Mouse (Mus musculus): ENCODE measurements around the gene Ccnd3. TPM values are rescaled to one million over a fixed set of nuclear protein-coding genes. Genes with fewer than 3 reads are reported as not detected.

Ccnd3 gene
- polyA plus RNA-seq, 2 experiments: 349 to 520 TPM

DNA sequence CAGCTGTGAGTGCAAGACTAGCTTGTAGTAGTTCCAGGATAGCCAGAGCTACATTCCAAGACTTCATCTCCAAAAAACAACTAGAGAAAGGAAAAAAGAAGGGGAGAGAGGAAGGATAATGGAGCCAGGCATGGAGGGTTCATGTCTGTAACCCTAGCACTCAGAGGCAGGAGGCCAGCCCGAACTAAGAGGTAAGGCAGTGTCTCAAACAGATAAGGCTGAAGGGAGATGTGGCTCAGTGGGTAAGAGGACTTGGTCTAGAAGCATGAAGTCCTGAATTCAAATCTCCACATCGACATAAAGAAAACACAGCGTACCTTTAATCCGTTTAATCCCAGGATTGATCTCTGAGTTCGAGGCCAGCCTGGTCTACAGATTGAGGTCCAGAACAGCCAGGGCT, 27.5 kb downstream of the Ccnd3 start:
- Histone ChIP-seq H3K4me3 (replicated peaks; ENCODE audit: low read length) (no peak overlapping the region), H3K27ac (replicated peaks; ENCODE audit: low read depth, low read length) (no peak overlapping the region), H3K9me3 (ENCODE audit: control insufficient read depth, low read length) (no peaks in the 10 kb centered on the region), H3K9ac (ENCODE audit: low read depth, low read length, severe bottlenecking) (no peak overlapping the region), H3K27me3 (ENCODE audit: control insufficient read depth, insufficient read depth, low read length) (no peaks in the 10 kb centered on the region), H3K4me2 (replicated peaks; ENCODE audit: low read depth, low read length, severe bottlenecking) (no peak overlapping the region), H3K36me3 (ENCODE audit: control insufficient read depth, insufficient read depth, low read length) (no peaks in the 10 kb centered on the region), H3K4me1 (ENCODE audit: control insufficient read depth, insufficient read depth, low read length) (peaks cover 17% of the 10 kb centered on the region)
- TF ChIP-seq POLR2A (IDR thresholded peaks at IDR 0.05; ENCODE audit: borderline replicate concordance, extremely low read depth, insufficient read depth, insufficient read length): no peak
- no peak for DNase-seq (ENCODE audit: low spot score)
- WGBS: 92% methylated on average over 5 of the region's 5 CpGs
- no peak for ATAC-seq (ENCODE audit: low FRiP score, low read depth)

DNA sequence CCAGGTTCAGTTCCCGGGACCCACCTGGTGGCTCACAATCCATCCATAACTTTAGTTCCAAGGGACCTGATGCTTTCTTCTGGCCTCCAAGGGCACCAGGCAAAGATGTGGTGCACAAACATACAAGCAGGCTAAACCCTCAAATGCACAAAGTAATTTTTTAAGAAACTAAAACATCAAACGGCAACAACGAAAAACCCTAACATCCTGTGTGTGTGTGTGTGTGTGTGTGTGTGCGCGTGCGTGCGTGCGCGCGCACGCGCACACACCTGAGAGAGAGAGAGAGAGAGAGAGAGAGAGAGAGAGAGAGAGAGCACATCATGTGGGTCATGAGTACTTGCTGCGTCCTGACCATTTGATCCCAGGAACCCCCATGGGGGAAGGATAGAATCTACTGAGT, 28.8 kb downstream of the Ccnd3 start:
- 92% methylated on average over 13 of the region's 13 CpGs for WGBS
- DNase-seq (ENCODE audit: low spot score): no peak

DNA sequence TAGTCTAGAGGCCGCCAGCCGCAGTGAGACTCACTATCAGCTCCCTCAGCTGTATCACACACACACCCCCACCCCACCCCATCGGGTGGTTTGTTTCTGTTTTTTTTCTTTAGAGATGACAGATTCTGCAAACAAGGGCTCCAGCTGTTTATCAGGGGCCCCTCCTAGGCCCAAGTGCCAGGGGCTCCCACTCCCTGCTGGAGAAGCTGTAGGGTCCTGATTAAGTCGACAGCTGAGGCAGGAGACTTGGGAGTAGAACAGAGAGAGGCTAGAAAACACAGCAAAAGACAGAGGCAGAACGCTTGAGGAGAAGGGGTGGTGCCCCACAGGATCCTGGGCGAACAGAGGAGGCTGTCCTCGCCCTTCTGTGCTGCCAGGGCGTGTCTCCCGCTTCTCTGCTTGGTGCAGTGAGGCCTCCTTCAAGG, 31.0 kb downstream of the Ccnd3 start:
- TF ChIP-seq POLR2A (IDR thresholded peaks at IDR 0.05; ENCODE audit: borderline replicate concordance, extremely low read depth, insufficient read depth, insufficient read length): no peak
- no peak overlapping the region for H3K4me3 ChIP-seq (replicated peaks; ENCODE audit: low read length)
- H3K36me3 ChIP-seq (ENCODE audit: control insufficient read depth, insufficient read depth, low read length): no peaks in the 10 kb centered on the region
- no peak overlapping the region for H3K4me2 ChIP-seq (replicated peaks; ENCODE audit: low read depth, low read length, severe bottlenecking)
- H3K27ac ChIP-seq (replicated peaks; ENCODE audit: low read depth, low read length): no peak overlapping the region
- H3K4me1 ChIP-seq (ENCODE audit: control insufficient read depth, insufficient read depth, low read length): no peaks in the 10 kb centered on the region
- 79% methylated on average over 9 of the region's 9 CpGs for WGBS
- DNase-seq (ENCODE audit: low spot score) (no peak), ATAC-seq (ENCODE audit: low FRiP score, low read depth) (no peak)
- H3K9ac ChIP-seq (ENCODE audit: low read depth, low read length, severe bottlenecking): no peak overlapping the region
- no peaks in the 10 kb centered on the region for H3K27me3 ChIP-seq (ENCODE audit: control insufficient read depth, insufficient read depth, low read length)
- no peaks in the 10 kb centered on the region for H3K9me3 ChIP-seq (ENCODE audit: control insufficient read depth, low read length)

More for the DNA sequence above, 28.8 kb downstream of the Ccnd3 start:
- peaks cover 4% of the 10 kb centered on the region for H3K4me1 ChIP-seq (ENCODE audit: control insufficient read depth, insufficient read depth, low read length)
- H3K4me3 ChIP-seq (replicated peaks; ENCODE audit: low read length): no peak overlapping the region
- no peak overlapping the region for H3K9ac ChIP-seq (ENCODE audit: low read depth, low read length, severe bottlenecking)
- H3K9me3 ChIP-seq (ENCODE audit: control insufficient read depth, low read length): no peaks in the 10 kb centered on the region
- no peak overlapping the region for H3K4me2 ChIP-seq (replicated peaks; ENCODE audit: low read depth, low read length, severe bottlenecking)
- no peak for TF ChIP-seq POLR2A (IDR thresholded peaks at IDR 0.05; ENCODE audit: borderline replicate concordance, extremely low read depth, insufficient read depth, insufficient read length)
- no peak for ATAC-seq (ENCODE audit: low FRiP score, low read depth)
- no peak overlapping the region for H3K27ac ChIP-seq (replicated peaks; ENCODE audit: low read depth, low read length)
- H3K27me3 ChIP-seq (ENCODE audit: control insufficient read depth, insufficient read depth, low read length): no peaks in the 10 kb centered on the region
- no peaks in the 10 kb centered on the region for H3K36me3 ChIP-seq (ENCODE audit: control insufficient read depth, insufficient read depth, low read length)

DNA sequence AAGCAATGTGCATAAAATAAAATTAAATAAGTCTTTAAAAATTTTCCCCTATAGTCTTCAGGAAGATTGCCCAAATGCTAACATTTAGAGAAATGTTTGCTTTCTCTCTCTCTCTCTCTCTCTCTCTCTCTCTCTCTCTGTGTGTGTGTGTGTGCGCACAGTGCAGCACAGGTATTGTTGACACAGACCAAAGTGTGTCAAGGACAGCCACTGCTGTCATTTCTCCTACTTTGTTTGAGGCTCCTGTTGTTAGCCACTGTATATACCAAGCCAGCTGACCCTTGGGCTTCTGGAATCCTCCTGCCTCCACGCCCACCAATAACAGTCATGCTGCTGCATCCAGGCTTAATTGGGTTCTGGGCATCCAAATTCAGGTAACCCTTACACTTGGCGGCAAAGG, 33.2 kb downstream of the Ccnd3 start:
- no peaks in the 10 kb centered on the region; the same call in 1 of the 2 replicates for H3K4me1 ChIP-seq (ENCODE audit: control insufficient read depth, insufficient read depth, low read length)
- WGBS: 85% methylated on average over 3 of the region's 3 CpGs
- no peak overlapping the region for H3K27ac ChIP-seq (replicated peaks; ENCODE audit: low read depth, low read length)

DNA sequence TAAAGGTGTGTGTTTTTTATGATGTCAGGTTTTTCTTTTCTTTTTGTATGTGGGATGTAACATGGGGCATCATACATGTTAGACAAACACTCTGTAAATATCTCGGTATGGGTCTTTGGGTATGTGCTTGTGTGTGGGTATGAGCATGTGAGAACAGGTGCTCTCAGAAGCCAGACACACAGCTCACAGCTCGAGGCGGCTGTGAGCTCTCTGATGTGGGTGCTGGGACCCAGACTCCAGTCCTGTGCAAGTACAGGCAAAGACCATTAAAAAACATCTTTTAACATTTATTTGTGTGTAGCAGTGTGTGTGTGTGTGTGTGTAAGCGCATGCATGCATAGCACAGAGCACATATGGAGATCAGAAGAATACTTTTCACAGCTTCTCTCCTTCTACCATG, 34.3 kb downstream of the Ccnd3 start:
- H3K4me2 ChIP-seq (replicated peaks; ENCODE audit: low read depth, low read length, severe bottlenecking): no peak overlapping the region
- DNase-seq (ENCODE audit: low spot score) (no peak), ATAC-seq (ENCODE audit: low FRiP score, low read depth) (no peak)
- no peak for TF ChIP-seq POLR2A (IDR thresholded peaks at IDR 0.05; ENCODE audit: borderline replicate concordance, extremely low read depth, insufficient read depth, insufficient read length)
- H3K4me3 ChIP-seq (replicated peaks; ENCODE audit: low read length): no peak overlapping the region
- no peaks in the 10 kb centered on the region for H3K36me3 ChIP-seq (ENCODE audit: control insufficient read depth, insufficient read depth, low read length)
- H3K9me3 ChIP-seq (ENCODE audit: control insufficient read depth, low read length): no peaks in the 10 kb centered on the region
- no peaks in the 10 kb centered on the region for H3K27me3 ChIP-seq (ENCODE audit: control insufficient read depth, insufficient read depth, low read length)
- WGBS: 86% methylated on average over 4 of the region's 4 CpGs
- no peak overlapping the region for H3K9ac ChIP-seq (ENCODE audit: low read depth, low read length, severe bottlenecking)
- H3K27ac ChIP-seq (replicated peaks; ENCODE audit: low read depth, low read length): no peak overlapping the region
- H3K4me1 ChIP-seq (ENCODE audit: control insufficient read depth, insufficient read depth, low read length): no peaks in the 10 kb centered on the region; the same call in 1 of the 2 replicates

More for the DNA sequence above, 33.2 kb downstream of the Ccnd3 start:
- no peak overlapping the region for H3K4me3 ChIP-seq (replicated peaks; ENCODE audit: low read length)
- H3K9ac ChIP-seq (ENCODE audit: low read depth, low read length, severe bottlenecking): no peak overlapping the region
- ATAC-seq (ENCODE audit: low FRiP score, low read depth) (no peak), DNase-seq (ENCODE audit: low spot score) (no peak)
- H3K9me3 ChIP-seq (ENCODE audit: control insufficient read depth, low read length): no peaks in the 10 kb centered on the region
- no peaks in the 10 kb centered on the region for H3K36me3 ChIP-seq (ENCODE audit: control insufficient read depth, insufficient read depth, low read length)
- TF ChIP-seq POLR2A (IDR thresholded peaks at IDR 0.05; ENCODE audit: borderline replicate concordance, extremely low read depth, insufficient read depth, insufficient read length): no peak
- no peak overlapping the region for H3K4me2 ChIP-seq (replicated peaks; ENCODE audit: low read depth, low read length, severe bottlenecking)
- H3K27me3 ChIP-seq (ENCODE audit: control insufficient read depth, insufficient read depth, low read length): no peaks in the 10 kb centered on the region

GRCm38 (mm10) chr17:47542061-47542460, 37.2 kb downstream of the Ccnd3 start:
- H3K36me3 ChIP-seq (ENCODE audit: control insufficient read depth, insufficient read depth, low read length): no peaks in the 10 kb centered on the region
- no peak overlapping the region for H3K9ac ChIP-seq (ENCODE audit: low read depth, low read length, severe bottlenecking)
- DNase-seq (ENCODE audit: low spot score): peak; percentile 34
- no peak overlapping the region for H3K4me2 ChIP-seq (replicated peaks; ENCODE audit: low read depth, low read length, severe bottlenecking)
- no peaks in the 10 kb centered on the region for H3K27me3 ChIP-seq (ENCODE audit: control insufficient read depth, insufficient read depth, low read length)
- H3K4me1 ChIP-seq (ENCODE audit: control insufficient read depth, insufficient read depth, low read length): no peaks in the 10 kb centered on the region; the same call in 1 of the 2 replicates
- H3K9me3 ChIP-seq (ENCODE audit: control insufficient read depth, low read length): no peaks in the 10 kb centered on the region
- 25% methylated on average over 1 of the region's 5 CpGs for WGBS
- no peak overlapping the region for H3K4me3 ChIP-seq (replicated peaks; ENCODE audit: low read length)
- no peak for TF ChIP-seq POLR2A (IDR thresholded peaks at IDR 0.05; ENCODE audit: borderline replicate concordance, extremely low read depth, insufficient read depth, insufficient read length)
- peak; percentile 58 for ATAC-seq (ENCODE audit: low FRiP score, low read depth)
- H3K27ac ChIP-seq (replicated peaks; ENCODE audit: low read depth, low read length): no peak overlapping the region; the same call in 1 of the 2 replicates
